Mouse (Mus musculus) CH12.LX (cell line): ENCODE data around the gene Ndc1. TPM values are rescaled to one million over a fixed set of nuclear protein-coding genes. Genes with fewer than 3 reads are reported as not detected.

Experiments
- DNase-seq: peaks from one replicate; pipeline ENCODE4 v3.0.0-alpha.2; 2013; ENCODE audit errors: extremely low read depth
- H3K27ac ChIP-seq: 2 replicates; pipeline ENCODE4 v1.5.1; 2012; ENCODE audit warnings: low read depth, mild to moderate bottlenecking, control low read depth, moderate library complexity; ENCODE audit not compliant: insufficient read depth
- H3K27me3 ChIP-seq: replicated peaks from 2 replicates; pipeline ENCODE3; 2012; ENCODE audit warnings: inconsistent platforms
- H3K36me3 ChIP-seq, 2 experiments: replicated peaks in 1 of 2; 2 replicates each; pipeline versions ENCODE3 to v1.6.1; 2012; ENCODE audit warnings: inconsistent platforms in 1 of 2, low read length in 1 of 2, mild to moderate bottlenecking in 1 of 2, mixed read lengths in 1 of 2, moderate library complexity in 1 of 2; ENCODE audit not compliant: control insufficient read depth in 1 of 2, insufficient read depth in 1 of 2
- H3K4me1 ChIP-seq, 2 experiments: 2 replicates each; pipeline ENCODE4 v1.6.1; 2012; ENCODE audit warnings: inconsistent platforms in 1 of 2, moderate library complexity in 1 of 2; ENCODE audit not compliant: insufficient read depth in 2 of 2, control insufficient read depth in 1 of 2
- H3K4me2 ChIP-seq: 2 replicates; pipeline ENCODE4 v1.6.1; 2012; ENCODE audit warnings: low read depth, mild to moderate bottlenecking, control low read depth; ENCODE audit not compliant: poor library complexity, insufficient read depth, severe bottlenecking
- H3K4me3 ChIP-seq, 3 experiments: fragments of 150-350 bp in 1 of 3; sonication (generic) in 1 of 3; replicated peaks in 1 of 3; 2 replicates each; pipeline versions ENCODE3 to v1.5.1; 2011 to 2012; ENCODE audit warnings: low read depth in 2 of 3, low read length in 2 of 3, mild to moderate bottlenecking in 2 of 3, moderate library complexity in 2 of 3, control low read depth in 1 of 3, improper control_type of control experiment in 1 of 3, inconsistent platforms in 1 of 3, mixed read lengths in 1 of 3; ENCODE audit not compliant: poor library complexity in 1 of 3
- H3K79me2 ChIP-seq: replicated peaks from 2 replicates; pipeline ENCODE4 v1.6.1; 2012; ENCODE audit warnings: mild to moderate bottlenecking, moderate library complexity; ENCODE audit not compliant: control insufficient read depth, poor library complexity, insufficient read depth, severe bottlenecking; ENCODE audit errors: extremely low read depth
- H3K9ac ChIP-seq: 2 replicates; pipeline ENCODE4 v1.6.1; 2012; ENCODE audit warnings: low read depth, mild to moderate bottlenecking, control low read depth, moderate library complexity; ENCODE audit not compliant: insufficient read depth
- H3K9me3 ChIP-seq: replicated peaks from 2 replicates; pipeline ENCODE3; 2012; ENCODE audit warnings: low read length, inconsistent platforms, mixed read lengths
- CHD1 ChIP-seq: IDR thresholded peaks from 2 replicates; pipeline ENCODE4 v1.6.1; 2012; ENCODE audit warnings: low read depth, low read length, improper control_type of control experiment, inconsistent platforms
- CTCF ChIP-seq, 2 experiments: IDR thresholded peaks in 1 of 2; conservative IDR thresholded peaks in 1 of 2; 2 replicates each; pipeline ENCODE4 v1.5.1; 2011 to 2012; ENCODE audit warnings: low read depth in 2 of 2, low read length in 2 of 2, improper control_type of control experiment in 1 of 2, inconsistent platforms in 1 of 2, mild to moderate bottlenecking in 1 of 2, moderate library complexity in 1 of 2
- ELF1 ChIP-seq: IDR thresholded peaks from 2 replicates; pipeline ENCODE4 v1.6.1; 2014; ENCODE audit warnings: low read depth, mild to moderate bottlenecking, inconsistent platforms, low read length, improper control_type of control experiment
- ETS1 ChIP-seq: conservative IDR thresholded peaks from 2 replicates; pipeline ENCODE4 v1.6.1; 2012; ENCODE audit warnings: low read depth, mild to moderate bottlenecking, inconsistent platforms, low read length, improper control_type of control experiment, moderate library complexity
- GABPA ChIP-seq: IDR thresholded peaks from 2 replicates; pipeline ENCODE4 v1.6.1; 2012; ENCODE audit warnings: low read depth, low read length, improper control_type of control experiment, inconsistent platforms; ENCODE audit not compliant: insufficient replicate concordance
- IRF4 ChIP-seq: IDR thresholded peaks from 2 replicates; pipeline ENCODE4 v1.6.1; 2014; ENCODE audit warnings: low read depth, mild to moderate bottlenecking, inconsistent platforms, low read length, improper control_type of control experiment
- KAT2A ChIP-seq: IDR thresholded peaks from 2 replicates; pipeline ENCODE4 v1.6.1; 2012; ENCODE audit warnings: low read length, improper control_type of control experiment, inconsistent platforms; ENCODE audit not compliant: insufficient replicate concordance
- MEF2A ChIP-seq: IDR thresholded peaks from 2 replicates; pipeline ENCODE4 v1.6.1; 2014; ENCODE audit warnings: low read depth, mild to moderate bottlenecking, inconsistent platforms, low read length, improper control_type of control experiment, borderline replicate concordance
- MXI1 ChIP-seq: IDR thresholded peaks from 2 replicates; pipeline ENCODE4 v1.6.1; 2011; ENCODE audit warnings: mild to moderate bottlenecking, low read depth, low read length, improper control_type of control experiment
- MYC ChIP-seq: IDR thresholded peaks from 2 replicates; pipeline ENCODE4 v1.6.1; 2011; ENCODE audit warnings: low read depth, mild to moderate bottlenecking, improper control_type of control experiment, low read length
- NELFE ChIP-seq: IDR thresholded peaks from 2 replicates; pipeline ENCODE4 v1.6.1; 2011; ENCODE audit warnings: low read depth, low read length, improper control_type of control experiment
- NRF1 ChIP-seq: IDR thresholded peaks from 2 replicates; pipeline ENCODE4 v1.6.1; 2014; ENCODE audit warnings: low read depth, mild to moderate bottlenecking, inconsistent platforms, low read length, improper control_type of control experiment, moderate library complexity
- POLR2A ChIP-seq: IDR thresholded peaks from 2 replicates; pipeline ENCODE4 v1.6.1; 2011; ENCODE audit warnings: low read depth, mild to moderate bottlenecking, improper control_type of control experiment, low read length
- POLR2AphosphoS2 ChIP-seq: IDR thresholded peaks from 2 replicates; pipeline ENCODE4 v1.6.1; 2011; ENCODE audit warnings: low read depth, low read length, improper control_type of control experiment
- RAD21 ChIP-seq: IDR thresholded peaks from 2 replicates; pipeline ENCODE4 v1.6.1; 2011; ENCODE audit warnings: low read depth, mild to moderate bottlenecking, low read length, improper control_type of control experiment, moderate library complexity
- SIN3A ChIP-seq: IDR thresholded peaks from 2 replicates; pipeline ENCODE4 v1.6.1; 2012; ENCODE audit warnings: low read length, improper control_type of control experiment, inconsistent platforms
- SMC3 ChIP-seq: IDR thresholded peaks from 2 replicates; pipeline ENCODE4 v1.6.1; 2011; ENCODE audit warnings: low read depth, low read length, improper control_type of control experiment
- UBTF ChIP-seq: IDR thresholded peaks from 2 replicates; pipeline ENCODE4 v1.6.1; 2012; ENCODE audit warnings: low read depth, mild to moderate bottlenecking, inconsistent platforms, low read length, improper control_type of control experiment, moderate library complexity
- USF1 ChIP-seq: IDR thresholded peaks from 2 replicates; pipeline ENCODE4 v1.6.1; 2014; ENCODE audit warnings: low read depth, mild to moderate bottlenecking, inconsistent platforms, low read length, improper control_type of control experiment
- ZC3H11A ChIP-seq: IDR thresholded peaks from 2 replicates; pipeline ENCODE4 v1.6.1; 2012; ENCODE audit warnings: low read depth, mild to moderate bottlenecking, inconsistent platforms, low read length, improper control_type of control experiment
- ZKSCAN1 ChIP-seq: IDR thresholded peaks from 2 replicates; pipeline ENCODE4 v1.6.1; 2012; ENCODE audit warnings: low read depth, inconsistent platforms, low read length, improper control_type of control experiment, borderline replicate concordance
- ZMIZ1 ChIP-seq: IDR thresholded peaks from 2 replicates; pipeline ENCODE4 v1.6.1; 2012; ENCODE audit warnings: low read depth, mild to moderate bottlenecking, inconsistent platforms, low read length, improper control_type of control experiment
- ZNF384 ChIP-seq: IDR thresholded peaks from 2 replicates; pipeline ENCODE4 v1.6.1; 2012; ENCODE audit warnings: low read depth, low read length, improper control_type of control experiment, inconsistent platforms
- dilution Hi-C: fragments of 300-500 bp; cut with MboI; formaldehyde crosslinking; loops from 2 replicates; pipeline ENCODE4 v1.14.3; 2020; ENCODE audit warnings: low sequenced_read_pairs; ENCODE audit not compliant: extremely low pct_unique_long_range_greater_than_20kb, extremely low pct_ligation_motif_present
- in situ Hi-C: fragments of 300-500 bp; cut with MboI; formaldehyde crosslinking; loops from 3 replicates; pipeline ENCODE4 v1.14.3; 2019; ENCODE audit warnings: low sequenced_read_pairs, low pct_ligation_motif_present, low pct_unique_long_range_greater_than_20kb, mixed read lengths
- polyA plus RNA-seq: library from polyadenylated mRNA; unstranded; fragments of >175 nt; gene quantifications from 2 replicates; pipeline ENCODE4 v1.2.1, GENCODE M21; 2012; ENCODE audit warnings: low read depth; ENCODE audit not compliant: insufficient read length
- total RNA-seq, 2 experiments: library from RNA; depleted of rRNA; stranded (reverse); fragments of 300-350 nt in 1 of 2; fragments of >200 nt in 1 of 2; gene quantifications; 2 replicates each; pipeline ENCODE4 v1.2.3; 2012 to 2014

Ndc1 gene
- total and polyA plus RNA-seq, 3 experiments = 49.1 to 86.5 (median 71.3) TPM

DNA sequence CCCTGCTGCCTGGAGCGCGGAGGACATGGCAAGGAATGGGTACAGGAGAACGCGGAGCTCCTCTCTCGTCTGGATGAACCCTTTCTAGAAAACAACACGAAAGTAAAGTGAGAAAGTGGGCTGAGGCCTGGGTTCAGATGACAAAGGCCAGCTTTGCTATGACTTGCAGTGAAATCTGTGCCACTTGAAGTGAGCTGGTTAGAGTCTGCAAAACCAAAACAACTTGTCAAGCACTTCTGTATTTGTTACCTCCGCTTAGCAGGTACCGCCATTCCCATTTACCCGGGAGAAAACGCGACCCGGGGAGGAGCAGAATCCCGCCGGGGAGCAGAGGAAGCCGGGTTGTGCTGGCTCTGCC, 66.4 kb downstream of the Ndc1 start:
- dilution Hi-C loops = no loop called here

GRCm38 (mm10) chr4:107434356-107435237, 67.0 kb downstream of the Ndc1 start, which contains the start of gene Glis1:
TSS of gene Glis1 (plus strand) at chr4:107434591.
- Histone ChIP-seq H3K4me3 (peak within 1 kb of the TSS in 2 of 3 experiments; percentile 32 to 46), H3K79me2 (no peaks in the 10 kb centered on the region), H3K4me2 (peak within 1 kb of the TSS; percentile 87), H3K4me1 (peaks cover 0 to 4% of the 10 kb centered on the region in 2 experiments; a peak in 2 of 4 replicates), H3K36me3 (no peaks in the 10 kb centered on the region), H3K27ac (no peak within 1 kb of the TSS), H3K9me3 (peaks cover 5% of the 10 kb centered on the region), H3K9ac (no peak within 1 kb of the TSS), H3K27me3 (peaks cover 28% of the 10 kb centered on the region)
- DNase-seq = no peak
- dilution Hi-C loops (no loop called here), in situ Hi-C loops (no loop called here)
- no peak for TF ChIP-seq GABPA

More for the DNA sequence above, 66.4 kb downstream of the Ndc1 start:
- H3K4me1 ChIP-seq = peaks cover 0 to 4% of the 10 kb centered on the region in 2 experiments; a peak in 2 of 4 replicates
- peak overlapping the region in 2 of 3 experiments; percentile 32 to 46 for H3K4me3 ChIP-seq
- no peak overlapping the region for H3K9ac ChIP-seq
- DNase-seq = no peak
- H3K79me2 ChIP-seq = no peaks in the 10 kb centered on the region
- peaks cover 28% of the 10 kb centered on the region for H3K27me3 ChIP-seq
- peaks cover 5% of the 10 kb centered on the region for H3K9me3 ChIP-seq
- peak overlapping the region; percentile 87 for H3K4me2 ChIP-seq
- H3K36me3 ChIP-seq = no peaks in the 10 kb centered on the region
- in situ Hi-C loops = no loop called here
- TF ChIP-seq ETS1 (no peak), SMC3 (no peak), NRF1 (no peak), MEF2A (no peak), ZNF384 (no peak), POLR2A (no peak), MYC (no peak), USF1 (no peak), GABPA (no peak)
- no peak overlapping the region for H3K27ac ChIP-seq

DNA sequence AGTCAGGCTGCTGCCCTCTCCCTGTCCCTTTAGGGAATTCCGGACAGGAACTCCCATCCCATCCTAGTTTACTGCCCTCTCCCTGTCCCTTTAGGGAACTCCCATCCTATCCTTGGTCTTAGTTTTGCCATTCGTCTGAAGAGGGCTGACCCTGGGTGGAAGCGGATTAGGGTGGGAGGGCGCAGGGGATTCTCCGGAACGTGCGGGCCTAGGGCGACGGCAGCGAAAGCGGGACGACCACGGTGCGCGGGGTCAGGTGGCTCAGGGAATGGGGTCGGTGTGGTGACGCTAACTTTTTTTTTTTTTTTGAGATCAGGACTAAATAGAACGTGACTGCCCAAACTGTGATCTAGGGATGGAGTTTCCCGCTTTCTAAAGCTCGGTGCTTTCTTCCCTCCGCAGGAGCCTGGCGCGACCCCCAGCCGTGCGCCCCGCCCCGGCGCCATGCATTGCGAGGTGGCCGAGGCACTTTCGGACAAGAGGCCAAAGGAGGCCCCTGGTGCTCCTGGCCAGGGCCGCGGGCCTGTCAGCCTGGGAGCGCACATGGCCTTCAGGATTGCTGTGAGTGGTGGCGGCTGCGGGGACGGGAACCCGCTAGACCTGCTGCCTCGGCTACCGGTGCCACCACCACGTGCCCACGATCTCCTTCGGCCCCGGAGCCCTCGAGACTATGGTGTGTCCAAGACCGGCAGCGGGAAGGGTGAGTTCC, 67.8 kb downstream of the Ndc1 start:
- no peak overlapping the region for H3K4me3 ChIP-seq
- no peak overlapping the region for H3K4me2 ChIP-seq
- no peak for DNase-seq
- no peaks in the 10 kb centered on the region for H3K36me3 ChIP-seq
- H3K79me2 ChIP-seq = no peaks in the 10 kb centered on the region
- dilution Hi-C loops (no loop called here), in situ Hi-C loops (no loop called here)
- peaks cover 0 to 4% of the 10 kb centered on the region in 2 experiments; a peak in 2 of 4 replicates for H3K4me1 ChIP-seq
- peaks cover 28% of the 10 kb centered on the region for H3K27me3 ChIP-seq
- no peak overlapping the region for H3K27ac ChIP-seq
- H3K9me3 ChIP-seq = peaks cover 5% of the 10 kb centered on the region
- no peak overlapping the region for H3K9ac ChIP-seq
- TF ChIP-seq RAD21 = no peak
- no peak for TF ChIP-seq NELFE
- no peak for TF ChIP-seq ZC3H11A
- TF ChIP-seq ZKSCAN1 = no peak
- TF ChIP-seq CTCF (conservative IDR thresholded peaks at IDR 0.05 in 1 of 2, IDR thresholded peaks at IDR 0.05 in 1 of 2; ENCODE audit: low read depth in 2 of 2, low read length in 2 of 2) = no peak
- no peak for TF ChIP-seq CHD1
- no peak for TF ChIP-seq POLR2AphosphoS2
- no peak for TF ChIP-seq MXI1
- no peak for TF ChIP-seq UBTF
- TF ChIP-seq ELF1 = no peak
- TF ChIP-seq SIN3A = no peak
- TF ChIP-seq ZMIZ1 = no peak
- no peak for TF ChIP-seq MYC
- TF ChIP-seq POLR2A = no peak
- TF ChIP-seq GABPA = no peak
- no peak for TF ChIP-seq KAT2A
- TF ChIP-seq IRF4 = no peak
